Mouse (Mus musculus) hindbrain, embryonic 10.5 days (tissue): Measurements from ENCODE around the gene Rpl41. TPM values are rescaled to one million over a fixed set of nuclear protein-coding genes. Genes with fewer than 3 reads are reported as not detected.
A peak's percentile ranks its signal among the peaks of the same experiment; 100 is the strongest.

Experiments
- DNase-seq: peaks from one replicate; pipeline ENCODE4 v3.0.0-alpha.2; 2017; ENCODE audit warnings: low spot score
- H3K27ac ChIP-seq: fragments of 300-500 bp; sonication (generic); 2 replicates; pipeline ENCODE4 v1.5.1; 2016; ENCODE audit warnings: mild to moderate bottlenecking, moderate library complexity
- H3K27me3 ChIP-seq: fragments of 300-500 bp; sonication (generic); 2 replicates; pipeline ENCODE4 v1.6.1; 2016; ENCODE audit warnings: mild to moderate bottlenecking; ENCODE audit not compliant: poor library complexity, insufficient read depth, severe bottlenecking
- H3K36me3 ChIP-seq: fragments of 300-500 bp; sonication (generic); 2 replicates; pipeline ENCODE4 v1.6.1; 2016; ENCODE audit warnings: mild to moderate bottlenecking, moderate library complexity
- H3K4me1 ChIP-seq: fragments of 300-500 bp; sonication (generic); replicated peaks from 2 replicates; pipeline ENCODE4 v1.6.1; 2016; ENCODE audit warnings: mild to moderate bottlenecking
- H3K4me3 ChIP-seq: fragments of 300-500 bp; sonication (generic); 2 replicates; pipeline ENCODE4 v1.5.1; 2016; ENCODE audit warnings: mild to moderate bottlenecking, moderate library complexity
- H3K9me3 ChIP-seq: fragments of 300-500 bp; sonication (generic); 2 replicates; pipeline ENCODE4 v1.6.1; 2016; ENCODE audit warnings: mild to moderate bottlenecking, moderate library complexity
- WGBS: fragments of 180-500 bp; shearing (Covaris S2); methylation state at CpG from one replicate; pipeline ENCODE4 v1.1.7; 2016; 5-methylcytosine and 5-hydroxymethylcytosine counted together
- polyA plus RNA-seq: library from polyadenylated mRNA; unstranded; fragments of >200 nt; fragmentation: Nextera tagmentation; extraction: Ambion mirVana; gene quantifications from 2 replicates; pipeline ENCODE4 v1.2.1, GENCODE M21; 2016

Gene Rpl41
- polyA plus RNA-seq, 1 experiment from 2014 or later, result 2,868 TPM

GRCm38 (mm10) chr10:128498590-128498989, 50.5 kb downstream of the Rpl41 start, which contains the start of gene Myl6b:
Myl6b (minus strand) TSS chr10:128498685.
- H3K36me3 ChIP-seq, result no peaks in the 10 kb centered on the region
- WGBS, result under 1% methylated on average over 27 of the region's 27 CpGs
- DNase-seq, result peak; percentile 96
- H3K27ac ChIP-seq, result peak within 1 kb of the TSS; percentile 83
- peaks cover 44% of the 10 kb centered on the region for H3K4me1 ChIP-seq
- peaks cover 8% of the 10 kb centered on the region for H3K27me3 ChIP-seq
- H3K4me3 ChIP-seq, result peak within 1 kb of the TSS; percentile 64
- no peaks in the 10 kb centered on the region for H3K9me3 ChIP-seq

Other genes with a start within 250 kb of the Rpl41 start
- 42.5 and 43.7 TPM in 2 replicates for gene Pan2, start 246.0 kb downstream of the Rpl41 start, polyA plus RNA-seq
- 252 and 259 TPM in 2 replicates for gene Cnpy2, start 226.8 kb downstream of the Rpl41 start, polyA plus RNA-seq
- gene Cs, start 211.6 kb downstream of the Rpl41 start, polyA plus RNA-seq, result 231 and 232 TPM in 2 replicates
- 14.5 and 21.6 TPM in 2 replicates for gene Coq10a, start 180.3 kb downstream of the Rpl41 start, polyA plus RNA-seq
- gene Ankrd52, start 172.2 kb downstream of the Rpl41 start, polyA plus RNA-seq, result 9.6 and 10.3 TPM in 2 replicates
- gene Slc39a5, start 148.1 kb downstream of the Rpl41 start, polyA plus RNA-seq, result 0.55 TPM in 1 of 2 replicates, not detected in the other
- gene Nabp2, start 137.8 kb downstream of the Rpl41 start, polyA plus RNA-seq, result 144 and 147 TPM in 2 replicates
- 46.7 and 48.0 TPM in 2 replicates for gene Rnf41, start 137.6 kb downstream of the Rpl41 start, polyA plus RNA-seq
- gene Smarcc2, start 90.1 kb downstream of the Rpl41 start, polyA plus RNA-seq, result 72.2 and 106 TPM in 2 replicates
- gene Myl6, start 55.2 kb downstream of the Rpl41 start, polyA plus RNA-seq, result 866 and 958 TPM in 2 replicates
- 2.8 TPM in 2 replicates for gene Myl6b, start 50.6 kb downstream of the Rpl41 start, polyA plus RNA-seq
- 20.2 and 22.0 TPM in 2 replicates for gene Esyt1, start 23.4 kb downstream of the Rpl41 start, polyA plus RNA-seq
- 16.9 and 19.9 TPM in 2 replicates for gene Zc3h10, start 1.5 kb downstream of the Rpl41 start, polyA plus RNA-seq
- 205 and 257 TPM in 2 replicates for gene Pa2g4, start 16.7 kb upstream of the Rpl41 start, polyA plus RNA-seq
- 5.0 and 13.5 TPM in 2 replicates for gene Erbb3, start 40.3 kb upstream of the Rpl41 start, polyA plus RNA-seq
- 472 and 519 TPM in 2 replicates for gene Rps26, start 77.4 kb upstream of the Rpl41 start, polyA plus RNA-seq
- 2.6 and 3.5 TPM in 2 replicates for gene Ikzf4, start 96.7 kb upstream of the Rpl41 start, polyA plus RNA-seq
- gene Suox, start 124.8 kb upstream of the Rpl41 start, polyA plus RNA-seq, result 11.1 and 14.6 TPM in 2 replicates
- gene Rab5b, start 147.0 kb upstream of the Rpl41 start, polyA plus RNA-seq, result 73.5 and 86.0 TPM in 2 replicates
- gene Pmel, start 154.9 kb upstream of the Rpl41 start, polyA plus RNA-seq, result 7.1 and 7.3 TPM in 2 replicates
- 91.0 and 109 TPM in 2 replicates for gene Cdk2, start 155.7 kb upstream of the Rpl41 start, polyA plus RNA-seq
- 4.1 and 4.4 TPM in 2 replicates for gene Dgka, start 195.6 kb upstream of the Rpl41 start, polyA plus RNA-seq
- 54.7 and 62.2 TPM in 2 replicates for gene Pym1, start 198.6 kb upstream of the Rpl41 start, polyA plus RNA-seq
- 0.36 and 0.39 TPM in 2 replicates for gene Mmp19, start 241.6 kb upstream of the Rpl41 start, polyA plus RNA-seq